Mouse (Mus musculus): Measurements from ENCODE around the gene Olfr282.
"Not testable (repeated sequence)": the region's sequence is repeated elsewhere in the genome, so short reads cannot be mapped to it uniquely, and the experiment has no call there.

Olfr282 gene

GRCm38 (mm10) chr15:98430925-98431324, at the start of gene Olfr282:
Olfr282 (plus strand) TSS chr15:98431225.
- DNase-seq = not testable (repeated sequence)

- DNase-seq = peak; percentile 16
Measured at GRCm38 (mm10) chr15:98387621-98388020, 43.4 kb upstream of the Olfr282 start.

GRCm38 (mm10) chr15:98389796-98390195, 41.2 kb upstream of the Olfr282 start:
- DNase-seq = peak; percentile 79

DNA sequence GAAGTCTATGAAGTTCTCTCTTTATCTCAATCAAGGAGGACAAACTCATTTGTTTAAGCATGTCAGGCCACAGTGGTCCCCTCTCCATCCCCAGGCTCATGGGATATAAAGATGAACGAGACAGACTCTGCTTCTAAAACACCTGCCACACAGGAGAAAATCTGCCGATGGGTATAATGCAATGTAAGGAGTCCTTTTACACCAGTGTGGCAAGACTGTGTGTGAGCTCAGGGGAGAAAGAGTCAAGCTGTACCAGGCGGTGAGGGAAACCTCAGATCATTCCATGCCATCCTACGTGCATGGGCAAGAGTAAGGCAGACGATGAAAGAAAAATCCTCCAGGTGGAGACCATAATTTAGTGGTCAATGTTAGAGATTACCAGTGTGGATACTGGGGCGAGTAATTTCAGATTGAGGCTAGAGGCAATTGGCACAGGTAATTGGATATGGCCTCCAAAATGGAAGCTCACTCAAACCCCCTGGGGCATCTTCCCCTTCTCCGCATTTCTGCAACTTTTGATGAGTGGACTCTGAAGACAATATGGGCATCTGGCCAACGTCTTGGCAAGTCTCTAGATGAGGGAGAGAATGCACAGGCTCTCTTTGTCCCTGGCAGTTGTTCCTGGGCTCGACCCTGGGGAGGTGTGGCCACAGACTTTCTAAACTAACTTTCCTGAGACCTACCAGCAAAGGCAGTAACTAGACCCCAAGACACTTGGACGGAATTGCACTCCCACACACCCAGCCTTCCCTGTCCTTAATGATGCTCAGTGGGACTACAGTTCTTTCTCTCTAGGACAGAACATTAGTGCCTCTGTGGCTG, 39.7 kb upstream of the Olfr282 start:
- DNase-seq = no peak

- DNase-seq = no peak
Measured at GRCm38 (mm10) chr15:98391903-98392187, 39.2 kb upstream of the Olfr282 start.

- no peak for DNase-seq
Measured at GRCm38 (mm10) chr15:98397136-98397535, 33.9 kb upstream of the Olfr282 start.

- DNase-seq = no peak
Measured at GRCm38 (mm10) chr15:98402356-98402755, 28.7 kb upstream of the Olfr282 start.

- DNase-seq = peak; percentile 16
Measured at GRCm38 (mm10) chr15:98408406-98409060, 22.5 kb upstream of the Olfr282 start.

DNA sequence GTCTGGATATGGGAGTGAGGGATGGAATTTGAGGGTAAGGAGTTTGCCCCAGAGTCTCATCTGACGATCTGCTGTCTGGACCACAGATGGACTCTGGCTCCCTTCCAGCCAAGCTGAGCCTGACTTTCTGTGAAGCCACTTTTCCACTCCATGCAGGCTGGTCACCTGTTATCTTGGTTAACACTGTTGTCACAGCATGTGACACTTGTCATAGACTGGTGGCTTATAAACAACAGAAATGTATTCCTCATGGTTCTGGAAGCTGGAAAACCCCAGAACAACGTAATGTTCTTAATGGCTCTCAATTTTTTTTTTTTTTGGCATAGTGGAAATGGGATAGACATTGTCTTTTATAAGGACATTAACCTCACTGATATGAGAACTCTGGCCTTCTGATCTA, 21.4 kb upstream of the Olfr282 start:
- DNase-seq = no peak

DNA sequence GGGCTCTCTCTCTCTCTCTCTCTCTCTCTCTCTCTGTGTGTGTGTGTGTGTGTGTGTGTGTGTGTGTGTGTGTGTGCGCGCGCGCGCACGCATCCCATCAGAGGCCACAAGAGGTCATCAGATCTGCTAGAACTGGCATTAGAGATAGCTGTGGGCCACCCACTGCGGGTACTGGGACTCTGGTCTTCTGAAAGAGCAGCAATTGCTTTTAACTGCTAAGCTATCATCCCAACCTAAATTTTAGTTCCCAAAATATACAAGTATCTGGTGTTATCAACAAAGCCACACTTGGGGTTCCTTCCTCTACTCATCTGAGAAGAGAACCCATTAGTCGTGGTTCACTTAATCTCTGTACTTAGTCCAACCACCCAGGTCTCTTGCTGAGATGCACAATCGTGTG, 20.8 kb upstream of the Olfr282 start:
- no peak for DNase-seq

GRCm38 (mm10) chr15:98415996-98416395, 15.0 kb upstream of the Olfr282 start:
- DNase-seq = no peak

GRCm38 (mm10) chr15:98416802-98417201, 14.2 kb upstream of the Olfr282 start:
- DNase-seq = not testable (repeated sequence)

- peak; percentile 23 for DNase-seq
Measured at GRCm38 (mm10) chr15:98417285-98417684, 13.7 kb upstream of the Olfr282 start.

DNA sequence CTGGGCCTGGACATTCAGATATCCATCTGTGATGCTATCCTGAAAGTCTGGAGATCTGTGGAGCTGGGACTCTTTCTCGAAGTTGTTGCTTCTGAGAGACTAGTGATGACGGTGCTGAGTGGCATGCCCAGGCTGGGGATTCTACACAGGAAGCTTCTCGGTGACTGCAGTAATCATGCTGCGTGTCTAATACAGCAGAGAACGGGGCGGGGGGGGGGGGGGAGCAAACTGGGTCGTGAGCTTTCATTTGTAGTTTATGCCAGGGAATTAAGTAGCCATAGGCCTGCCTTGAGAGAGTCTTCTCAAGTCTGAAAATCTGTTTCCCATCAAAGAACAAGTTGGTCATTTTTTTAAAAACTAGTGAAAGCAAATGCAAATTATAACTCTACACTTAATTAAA, 12.9 kb upstream of the Olfr282 start:
- no peak for DNase-seq

GRCm38 (mm10) chr15:98420897-98421296, 10.1 kb upstream of the Olfr282 start:
- no peak for DNase-seq

GRCm38 (mm10) chr15:98424326-98424725, 6.7 kb upstream of the Olfr282 start:
- DNase-seq = peak; percentile 30

DNA sequence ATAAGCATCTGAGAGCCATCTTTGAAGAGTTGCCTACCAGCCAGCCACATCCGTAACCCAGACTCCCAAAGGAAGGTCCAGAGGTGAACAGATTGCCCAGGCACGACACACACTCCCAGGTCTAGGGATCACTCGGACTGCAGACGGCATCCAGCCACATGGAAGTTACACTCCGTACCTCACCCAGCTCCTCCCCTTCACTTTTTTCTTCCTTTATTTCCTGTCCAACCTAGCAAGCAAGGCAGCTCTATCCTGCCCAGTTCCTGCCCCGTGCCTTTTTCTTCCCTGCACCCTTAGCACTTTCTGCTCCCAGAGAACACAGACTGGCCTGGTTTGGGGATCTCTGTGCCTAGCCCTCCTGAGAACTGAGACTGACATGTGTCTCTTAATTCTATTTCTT, 6.3 kb upstream of the Olfr282 start:
- no peak for DNase-seq

- DNase-seq = no peak
Measured at GRCm38 (mm10) chr15:98425188-98425587, 5.8 kb upstream of the Olfr282 start.

DNA sequence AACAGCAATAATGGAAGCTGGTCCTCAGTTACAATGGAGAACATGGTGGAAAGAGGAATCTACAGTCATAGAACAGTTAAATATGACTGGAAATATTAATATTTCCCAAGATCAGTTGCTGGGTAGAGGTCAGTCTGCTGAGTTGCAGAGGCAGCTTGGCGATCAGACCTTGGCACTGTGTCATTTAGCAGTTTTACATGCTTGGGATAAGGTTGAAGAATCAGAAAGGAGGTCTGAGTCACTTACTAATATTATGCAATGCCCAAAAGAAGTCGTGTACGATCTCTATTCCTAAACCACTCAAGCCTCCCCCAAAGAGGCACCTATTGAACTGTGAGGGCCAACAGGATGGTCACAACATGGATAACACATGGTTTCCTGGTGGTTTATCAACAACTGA, 13.5 kb downstream of the Olfr282 start:
- no peak for DNase-seq

DNA sequence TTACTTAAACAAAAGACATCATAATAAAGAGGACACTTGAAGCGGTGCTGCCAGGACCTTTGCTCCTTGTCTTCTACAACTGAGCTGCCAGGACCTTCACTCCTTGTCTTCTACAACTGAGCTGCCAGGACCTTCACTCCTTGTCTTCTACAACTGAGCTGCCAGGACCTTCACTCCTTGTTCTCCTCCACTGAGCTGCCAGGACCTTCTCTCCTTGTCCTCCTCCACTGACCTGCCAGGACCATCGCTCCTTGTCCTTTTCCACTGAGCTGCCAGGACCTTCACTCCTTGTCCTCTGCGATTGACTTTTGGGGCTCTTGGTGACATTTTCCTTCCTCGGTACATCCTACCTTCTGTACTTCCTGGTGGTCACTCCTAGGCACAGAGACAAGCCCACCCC, 17.5 kb downstream of the Olfr282 start:
- DNase-seq = peak; percentile 28

- DNase-seq = no peak
Measured at GRCm38 (mm10) chr15:98452288-98452687, 21.3 kb downstream of the Olfr282 start, which contains the start of gene Olfr281. Olfr281 (plus strand) TSS chr15:98452588.

DNA sequence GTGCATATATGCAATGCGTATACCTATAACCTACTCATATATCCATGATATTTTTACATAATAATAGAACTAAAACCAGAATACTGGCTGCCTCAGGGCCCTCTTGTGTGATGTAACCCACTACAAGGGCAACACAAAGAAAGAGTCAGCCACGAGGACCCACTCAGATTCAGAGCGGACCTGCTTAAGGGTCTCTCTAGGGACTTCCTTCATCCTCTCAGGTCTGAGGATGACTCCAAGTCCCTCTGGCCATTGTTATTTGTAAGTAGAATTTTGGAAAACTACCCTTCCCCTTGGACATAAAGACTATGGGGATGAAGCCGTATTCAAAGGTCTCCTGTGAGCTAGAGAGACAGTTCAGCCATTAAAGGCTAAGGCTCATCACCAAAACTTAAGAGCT, 38.6 kb downstream of the Olfr282 start, which contains the start of gene OR5BS1P:
OR5BS1P (plus strand) TSS at position 301 of the 400 bp plus-strand sequence.
- DNase-seq = no peak

DNA sequence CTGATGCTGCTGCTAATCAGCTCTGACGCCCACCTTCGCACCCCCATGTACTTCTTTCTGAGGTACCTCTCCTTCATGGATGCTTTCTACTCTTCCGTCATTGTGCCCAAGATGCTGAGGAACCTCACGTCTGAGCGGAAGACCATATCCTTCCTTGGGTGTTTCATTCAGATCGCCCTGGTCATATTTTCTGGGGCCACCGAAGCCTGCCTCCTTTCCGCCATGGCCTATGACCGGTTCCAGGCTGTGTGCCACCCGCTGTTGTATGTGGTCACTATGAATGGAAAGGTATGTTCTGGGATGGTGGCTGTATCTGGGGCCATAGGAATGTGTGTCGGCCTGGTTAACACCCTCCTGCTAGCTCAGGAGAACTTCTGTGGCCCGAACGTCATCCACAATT, 40.5 kb downstream of the Olfr282 start:
- DNase-seq = no peak

GRCm38 (mm10) chr15:98474958-98475357, 43.9 kb downstream of the Olfr282 start:
- no peak for DNase-seq

All from embryo, embryonic 11 days (tissue).